Mouse (Mus musculus) ES-Bruce4 (cell line): ENCODE measurements around the gene F2r.

Experiments
- CTCF ChIP-seq: IDR thresholded peaks from one replicate; pipeline ENCODE4 v1.8.1; 2011; ENCODE audit warnings: low read depth, low read length
- EP300 ChIP-seq: IDR thresholded peaks from 2 replicates; pipeline ENCODE4 v1.6.1; 2011; ENCODE audit warnings: low read depth, low read length; ENCODE audit not compliant: insufficient read depth

DNA sequence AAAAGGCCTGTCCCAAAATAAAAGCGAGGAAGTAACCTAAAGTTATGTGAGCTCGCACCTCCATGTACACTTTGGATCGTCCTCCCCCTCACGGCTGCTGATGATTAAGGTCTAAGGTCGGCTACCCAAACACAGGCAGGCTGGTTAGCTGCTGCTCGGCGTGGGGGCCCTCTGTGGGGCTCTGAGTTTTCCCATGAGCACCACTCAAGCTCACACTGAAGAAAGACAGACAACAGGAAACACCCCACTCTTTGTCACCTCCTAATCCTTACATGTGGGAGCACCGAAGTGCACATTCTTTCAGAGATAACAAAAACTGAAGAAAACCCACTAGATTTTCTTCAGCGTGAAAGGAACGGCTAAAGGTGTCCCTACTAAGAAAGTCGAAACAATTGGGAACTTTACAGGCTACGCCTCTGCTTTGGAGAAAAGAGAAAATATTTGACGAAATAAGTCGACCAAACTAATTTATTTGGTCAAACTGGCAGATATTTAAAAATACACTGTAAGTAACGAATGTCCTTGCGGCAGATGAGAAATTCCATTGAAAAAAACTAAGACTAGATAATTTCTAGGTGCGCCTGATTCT, 1.1 kb downstream of the F2r start:
- TF ChIP-seq CTCF = no peak
- no peak for TF ChIP-seq EP300
